Mouse (Mus musculus): ENCODE measurements at regions not wholly inside any gene's neighbourhood (a gene's known extent, or its start where the extent isn't known, plus 50 kb on each side); places are given as distances from the start of the nearest gene placed in this dataset.
A peak's percentile ranks its signal among the peaks of the same experiment; 100 is the strongest.

DNA sequence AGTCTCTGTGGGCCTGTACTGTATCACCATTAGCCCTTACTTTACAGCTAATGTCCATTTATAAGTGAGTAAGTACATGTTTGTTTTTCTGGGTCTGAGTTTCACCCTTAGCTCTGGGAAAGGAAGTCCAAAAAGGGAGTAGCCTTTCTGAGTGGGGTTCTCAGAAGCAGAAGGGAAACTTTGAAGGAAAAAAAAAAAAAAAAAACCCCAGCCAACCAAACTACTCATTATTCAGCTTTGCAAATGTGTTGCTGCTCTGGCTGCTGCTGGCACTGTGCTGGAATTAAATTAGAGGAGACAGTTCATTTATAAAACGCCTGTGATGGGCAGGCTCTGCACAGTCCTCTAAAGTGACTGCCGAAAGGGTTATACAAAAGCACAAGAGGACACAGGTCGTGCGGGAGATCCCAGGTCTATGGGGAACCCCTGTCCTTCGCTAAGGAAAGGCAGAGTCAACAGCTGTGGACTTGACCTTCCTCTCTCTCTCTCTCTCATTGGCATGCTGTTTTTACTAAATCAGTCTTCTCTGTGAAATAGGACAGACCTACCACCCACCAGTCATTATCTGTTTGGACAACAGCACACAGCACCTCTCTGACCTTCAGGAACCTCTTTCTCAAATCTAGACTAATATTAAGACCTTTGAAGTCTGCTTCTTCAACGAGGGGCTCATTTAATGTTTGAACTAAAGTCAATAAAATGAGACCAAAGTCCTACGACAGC is 165.4 kb downstream of the Cd47 start:
- DNase-seq = peak; percentile 89

- peak; percentile 64 for DNase-seq
These were observed 165.9 kb downstream of the Cd47 start for GRCm38 (mm10) chr16:49966251-49966588.

DNA sequence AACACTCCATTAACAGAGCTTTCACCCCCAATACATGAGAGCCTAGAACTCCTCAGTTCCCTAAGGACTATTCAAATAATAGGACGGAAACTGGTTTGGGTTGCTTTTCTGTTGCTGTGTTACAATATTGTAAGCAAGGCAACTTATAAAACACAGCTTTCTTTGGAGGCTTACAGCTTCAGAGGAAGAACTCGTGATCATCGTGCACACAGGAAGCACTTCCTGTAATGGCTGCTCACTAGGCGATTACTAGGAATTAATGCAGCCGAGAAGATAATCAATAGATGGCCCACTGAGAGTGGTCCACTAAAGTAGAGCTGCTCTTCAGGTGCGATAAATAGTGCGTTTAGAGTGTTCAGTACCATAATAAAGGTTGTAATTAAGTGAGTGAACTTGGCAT is 166.8 kb downstream of the Cd47 start:
- DNase-seq = peak; percentile 42

- peak; percentile 72 for DNase-seq
These were observed 168.0 kb downstream of the Cd47 start for GRCm38 (mm10) chr16:49968291-49968870.

GRCm38 (mm10) chr16:49969035-49969434 is 168.7 kb downstream of the Cd47 start:
- no peak for DNase-seq

DNA sequence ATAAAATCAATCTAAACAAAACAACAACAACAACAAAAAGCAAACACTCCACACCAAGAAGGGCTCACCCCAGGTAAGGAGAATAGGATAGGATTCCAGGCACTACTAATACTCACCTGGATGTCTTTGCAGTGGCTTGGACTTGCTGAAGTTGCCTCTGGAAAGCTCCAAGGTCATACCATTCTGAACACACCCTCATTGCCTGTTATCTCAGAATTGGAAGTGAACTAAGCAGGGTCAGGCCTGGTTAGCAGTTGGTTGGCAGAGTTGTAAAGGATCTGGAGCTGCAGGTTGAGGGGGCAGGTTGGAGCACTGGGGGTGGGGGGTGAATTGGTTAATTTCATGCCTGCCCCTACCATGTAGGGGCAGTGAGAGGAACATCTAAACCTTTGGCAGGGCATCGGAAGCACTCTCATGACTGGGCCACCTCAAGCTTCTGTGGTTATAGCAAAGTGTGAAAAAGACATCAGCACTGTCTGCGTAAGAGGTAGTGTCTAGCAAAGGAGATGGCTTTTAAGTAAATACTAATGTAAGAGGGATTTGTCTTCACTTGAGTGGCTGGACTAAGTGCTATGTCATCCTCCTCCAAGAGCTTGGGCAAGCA is 169.5 kb downstream of the Cd47 start:
- peak; percentile 85 for DNase-seq

DNA sequence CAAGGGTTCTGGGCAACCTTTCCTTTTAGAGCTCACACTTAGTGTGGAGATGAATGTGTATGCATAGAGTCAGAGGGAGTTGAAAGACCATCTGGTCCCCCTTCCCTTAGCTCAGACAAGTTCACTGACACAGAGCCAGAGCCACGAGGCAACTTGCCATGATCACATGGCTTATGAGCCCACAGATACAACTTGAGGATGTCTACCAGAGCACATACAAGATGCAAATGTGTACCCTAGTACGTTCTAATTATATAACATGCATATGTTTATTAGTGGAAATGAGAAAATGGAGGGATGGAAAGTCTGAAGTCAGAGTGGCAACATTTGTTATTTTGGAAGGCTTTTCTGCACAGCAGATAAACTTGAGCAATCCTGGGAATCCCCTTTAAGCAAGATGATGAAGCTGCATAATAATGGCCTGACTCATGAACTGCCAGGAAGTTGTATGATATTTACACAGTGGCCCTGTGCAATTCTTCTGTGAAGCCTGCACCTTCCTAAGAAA is 170.0 kb downstream of the Cd47 start:
- DNase-seq = peak; percentile 94

- DNase-seq = peak; percentile 90
These were observed 170.8 kb downstream of the Cd47 start for GRCm38 (mm10) chr16:49971141-49971555.

- DNase-seq = peak; percentile 89
These were observed 176.9 kb downstream of the Cd47 start for GRCm38 (mm10) chr16:49977276-49977675.

- DNase-seq = no peak
These were observed 179.2 kb downstream of the Cd47 start for GRCm38 (mm10) chr16:49979426-49979940.

DNA sequence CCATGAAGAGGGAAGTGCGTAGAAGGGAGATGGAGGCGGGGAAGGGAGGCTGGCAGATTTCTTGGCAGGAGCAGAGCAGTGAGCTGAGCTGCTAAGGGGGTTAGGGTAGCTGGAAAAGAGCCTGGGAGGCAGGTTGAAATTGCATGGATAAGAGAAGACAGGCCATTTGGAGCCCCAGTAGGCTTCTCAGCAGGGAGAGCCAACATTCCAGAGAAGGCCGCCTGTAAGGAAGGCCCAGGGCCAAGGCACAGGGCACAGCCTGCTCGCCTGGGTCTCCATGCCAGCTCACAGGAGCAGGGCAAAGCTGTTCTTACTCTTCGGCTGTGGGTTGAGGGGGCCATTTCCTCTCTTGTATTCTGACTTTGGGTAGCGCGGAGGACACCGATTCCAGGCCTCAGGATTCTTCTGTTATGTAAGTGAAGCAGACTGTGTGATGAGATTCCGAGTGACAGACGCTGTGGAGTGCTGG is 179.9 kb downstream of the Cd47 start:
- DNase-seq = peak; percentile 88

- DNase-seq = peak; percentile 96
These were observed 181.8 kb downstream of the Cd47 start for GRCm38 (mm10) chr16:49982180-49982579.

- DNase-seq = peak; percentile 43
These were observed 185.0 kb downstream of the Cd47 start for GRCm38 (mm10) chr16:49985082-49986076.

GRCm38 (mm10) chr16:49986954-49987353 is 186.6 kb downstream of the Cd47 start:
- peak; percentile 90 for DNase-seq

GRCm38 (mm10) chr16:49995822-49996221 is 195.5 kb downstream of the Cd47 start:
- DNase-seq = peak; percentile 92

GRCm38 (mm10) chr16:49996593-49996992 is 196.3 kb downstream of the Cd47 start:
- DNase-seq = no peak

- peak; percentile 97 for DNase-seq
These were observed 196.7 kb downstream of the Cd47 start for GRCm38 (mm10) chr16:49997040-49997439.

- DNase-seq = peak; percentile 93
These were observed 200.5 kb downstream of the Cd47 start for GRCm38 (mm10) chr16:50000805-50001204.

DNA sequence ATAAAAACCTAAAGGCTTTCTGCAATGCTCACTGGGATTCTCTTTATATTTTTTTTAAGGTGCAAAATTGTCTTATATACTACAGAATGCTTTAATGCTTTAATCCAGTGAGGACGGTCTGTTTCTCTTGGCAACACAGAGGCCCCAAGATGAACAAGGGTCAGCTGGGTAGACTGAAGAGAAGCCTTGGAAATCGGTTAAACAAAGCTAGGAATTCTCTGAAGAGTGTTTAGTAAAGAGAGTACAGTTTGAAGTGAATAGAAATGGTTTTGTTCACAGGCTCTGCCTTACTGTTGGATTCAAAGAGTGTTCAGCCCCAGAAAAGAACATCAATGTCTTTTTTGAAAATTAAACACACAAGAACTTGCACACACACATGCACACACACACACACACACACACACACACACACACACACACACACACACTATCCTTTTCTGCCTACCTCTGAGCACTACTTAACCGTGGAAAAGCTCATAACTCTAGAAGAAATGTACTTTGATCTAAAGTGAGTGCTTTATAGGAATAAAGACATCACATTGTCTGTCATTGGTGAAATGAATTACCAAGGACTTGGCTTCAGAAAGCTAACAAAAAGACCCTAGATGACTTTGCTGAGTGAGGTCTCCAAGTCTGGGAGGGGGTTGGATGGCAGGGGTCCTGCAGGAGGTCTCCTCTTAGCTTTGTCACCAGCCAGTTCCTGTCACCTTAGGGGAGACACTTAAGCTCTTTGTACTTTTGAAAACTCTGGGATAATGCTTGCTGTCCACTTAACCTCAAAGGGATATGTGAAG is 201.5 kb downstream of the Cd47 start:
- DNase-seq = no peak

- no peak for DNase-seq
These were observed 202.1 kb downstream of the Cd47 start for GRCm38 (mm10) chr16:50002456-50002788.

DNA sequence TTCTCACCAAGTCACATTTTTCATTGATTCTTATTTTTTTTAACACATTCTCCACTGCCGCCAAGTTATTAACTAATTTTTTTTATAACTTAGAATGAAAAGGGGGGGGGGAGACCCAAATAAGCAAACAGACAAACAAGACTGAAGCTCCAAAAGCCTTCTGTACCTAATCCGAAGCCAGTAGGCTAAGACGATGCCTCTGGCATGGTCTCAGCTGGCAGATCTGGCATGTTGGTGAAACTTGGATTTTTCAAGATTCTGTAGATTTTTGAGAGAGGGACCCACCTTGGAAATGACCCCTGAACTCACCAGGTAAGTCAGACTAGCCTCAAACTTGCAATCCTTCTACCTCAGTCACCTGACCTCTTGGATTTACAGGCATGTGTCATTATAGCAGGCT is 208.7 kb downstream of the Cd47 start:
- no peak for DNase-seq

- DNase-seq = peak; percentile 95
These were observed 209.2 kb downstream of the Cd47 start for GRCm38 (mm10) chr16:50009542-50009941.
